24 mouse cellular contexts compared by ENCODE assay signal in the genomic region with DNA sequence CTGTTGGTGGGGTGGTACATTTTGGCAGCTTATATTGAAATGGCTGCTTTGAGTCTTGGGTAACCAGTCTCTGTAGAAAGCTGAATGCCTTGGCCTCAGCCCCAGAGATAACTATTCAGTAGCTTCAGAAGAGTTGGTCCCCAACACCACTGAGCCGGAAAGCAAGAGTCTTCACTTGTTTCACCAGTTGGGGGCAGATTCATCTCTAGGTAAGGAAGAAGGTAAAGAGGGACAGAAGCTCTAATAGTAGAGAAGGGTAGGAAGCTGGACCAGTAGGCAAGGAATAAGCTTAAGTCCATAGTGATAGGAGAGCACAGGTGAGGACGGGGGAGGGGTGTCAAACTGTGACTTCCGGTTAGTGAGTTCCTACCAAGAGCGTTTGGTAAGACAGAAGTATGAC.
"Had no signal": no experiment of that assay in that cellular context is flagged by ENCODE, and none has a peak within 500 bp of the region (broad histone marks: within the 10 kb centered on the region; RNA-seq: fewer than 3 reads in every experiment).

No protein-coding gene starts in this region.

- H3K4me2 ChIP-seq: heart, embryonic 12.5 days; hindbrain, embryonic 13.5 days; hindbrain, embryonic 15.5 days; kidney, embryonic 15.5 days; limb, embryonic 13.5 days; limb, embryonic 15.5 days; liver, embryonic 12.5 days had no signal

- H3K9me3 ChIP-seq: heart, embryonic 10.5 days; hindbrain, embryonic 13.5 days; hindbrain, embryonic 15.5 days; kidney, embryonic 15.5 days; limb, embryonic 15.5 days; liver, embryonic 12.5 days had no signal

- H3K36me3 ChIP-seq: heart, embryonic 10.5 days; heart, embryonic 12.5 days; hindbrain, embryonic 13.5 days; hindbrain, embryonic 15.5 days; kidney, embryonic 15.5 days; limb, embryonic 13.5 days; limb, embryonic 15.5 days; liver, embryonic 12.5 days had no signal

- H3K27me3 ChIP-seq: heart, embryonic 12.5 days; hindbrain, embryonic 13.5 days; hindbrain, embryonic 15.5 days; kidney, embryonic 15.5 days; limb, embryonic 13.5 days; limb, embryonic 15.5 days; liver, embryonic 12.5 days had no signal

- H3K27ac ChIP-seq: heart, embryonic 10.5 days; hindbrain, embryonic 13.5 days; hindbrain, embryonic 15.5 days; hindbrain, postnatal 0 days; kidney, embryonic 15.5 days; kidney, postnatal 0 days; limb, embryonic 13.5 days; limb, embryonic 15.5 days; liver, embryonic 12.5 days; liver, embryonic 14.5 days had no signal

- H3K4me3 ChIP-seq: heart, embryonic 10.5 days; heart, embryonic 12.5 days; hindbrain, embryonic 13.5 days; hindbrain, embryonic 15.5 days; kidney, embryonic 15.5 days; limb, embryonic 13.5 days; limb, embryonic 15.5 days; liver, embryonic 12.5 days had no signal

- H3K4me1 ChIP-seq: heart, embryonic 12.5 days; hindbrain, embryonic 13.5 days; hindbrain, embryonic 15.5 days; kidney, embryonic 15.5 days; limb, embryonic 13.5 days; limb, embryonic 15.5 days; liver, embryonic 12.5 days had no signal

- DNase-seq: gastrocnemius, postnatal 14 days; gastrocnemius, postnatal 36 days; heart, adult 18-20 months; heart, postnatal 10 days; heart, postnatal 36 days; kidney, adult 11 months; kidney, adult 2 months; kidney, adult 9 months; kidney, postnatal 14 days; kidney, postnatal 36 days; layer of hippocampus, postnatal 36 days; left cerebral cortex, postnatal 4 days had no signal

- ATAC-seq: intestine, embryonic 16.5 days; liver, embryonic 12.5 days had no signal

- H3K9ac ChIP-seq: heart, embryonic 12.5 days; hindbrain, embryonic 13.5 days; hindbrain, embryonic 15.5 days; kidney, embryonic 15.5 days; limb, embryonic 13.5 days; limb, embryonic 15.5 days; liver, embryonic 12.5 days; liver, embryonic 14.5 days had no signal
